Mouse (Mus musculus): ENCODE results near the gene Alk. TPM values are rescaled to one million over a fixed set of nuclear protein-coding genes. Genes with fewer than 3 reads are reported as not detected.

The Alk gene
- total and polyA plus RNA-seq, 3 experiments: 0.02 TPM; not detected in 2

DNA sequence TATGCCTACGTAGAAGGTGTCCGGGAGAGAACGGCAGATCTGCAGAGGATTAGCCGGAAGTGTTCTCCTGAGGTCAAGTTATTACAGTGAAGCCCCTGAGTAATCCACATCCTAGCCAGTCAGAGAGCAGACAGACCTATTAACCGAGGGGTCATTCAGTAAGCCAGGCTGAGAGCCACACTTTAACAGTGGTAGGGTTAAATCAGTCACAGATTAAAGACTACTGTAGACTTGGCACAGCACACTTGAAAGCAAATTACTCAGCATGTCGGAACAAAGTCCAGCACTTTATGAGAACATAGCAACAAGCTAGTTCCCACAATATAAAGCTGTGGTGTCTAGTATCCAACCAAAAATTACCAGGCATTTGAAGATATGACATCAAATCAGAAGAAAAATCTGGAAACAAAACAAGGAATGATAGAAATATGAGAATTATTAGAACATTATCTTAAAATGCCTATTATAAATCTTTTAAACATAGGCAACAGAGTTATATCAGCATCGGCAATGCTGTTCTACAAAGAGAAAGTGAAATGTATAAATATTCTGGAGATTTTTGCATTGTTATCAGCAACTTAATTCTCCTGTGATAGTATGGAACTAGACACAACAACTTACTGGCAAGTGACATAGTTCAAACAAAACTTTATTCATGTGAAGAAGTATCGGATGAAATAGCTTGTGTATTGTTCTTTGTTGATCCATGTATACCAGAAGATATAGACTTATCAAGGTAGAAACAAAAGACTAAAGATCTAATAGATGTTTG lies 472.1 kb downstream of the Alk start:
- Histone ChIP-seq H3K27me3 (ENCODE audit: control insufficient read depth, insufficient read depth, low read length) (no peaks in the 10 kb centered on the region), H3K27ac (no peak overlapping the region), H3K36me3 (ENCODE audit: control insufficient read depth, insufficient read depth, low read length) (no peaks in the 10 kb centered on the region), H3K4me1 (ENCODE audit: control insufficient read depth, insufficient read depth, low read length) (no peaks in the 10 kb centered on the region), H3K79me2 (replicated peaks; ENCODE audit: control insufficient read depth, insufficient read depth, low read length) (no peaks in the 10 kb centered on the region), H3K9ac (ENCODE audit: low read depth, low read length) (no peak overlapping the region), H3K4me3 (no peak overlapping the region)
- whole genome bisulfite sequencing: 75% methylated on average over 8 of the region's 8 CpGs
- no peak for TF ChIP-seq EP300 (IDR thresholded peaks at IDR 0.05; ENCODE audit: insufficient read depth, low read depth, low read length)
- TF ChIP-seq CTCF (IDR thresholded peaks at IDR 0.05): no peak
- TF ChIP-seq POLR2A (IDR thresholded peaks at IDR 0.05; ENCODE audit: insufficient read depth, low read depth, low read length): no peak
- no peak for DNase-seq
- intact Hi-C loops (cut with DNase I): no loop called here

DNA sequence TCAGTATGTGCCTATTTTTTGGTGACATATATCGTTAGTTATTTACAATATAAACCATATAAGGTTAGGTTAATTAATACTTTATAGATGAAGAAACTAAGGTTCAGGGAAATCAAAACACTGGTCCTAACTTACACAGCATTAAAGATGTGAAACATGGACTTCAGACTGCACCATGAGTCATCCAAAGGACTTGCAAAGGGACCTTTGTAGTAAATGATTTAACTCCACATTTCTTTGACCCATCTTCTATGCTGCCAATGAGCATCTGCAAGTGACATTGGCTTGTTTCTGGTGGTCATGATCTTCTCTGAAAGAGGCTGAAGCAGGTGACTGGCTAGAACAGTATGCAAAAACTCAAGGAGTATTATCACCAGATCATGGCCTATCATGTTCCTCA lies 482.8 kb downstream of the Alk start:
- no peak overlapping the region for H3K9ac ChIP-seq (ENCODE audit: low read depth, low read length)
- no peak overlapping the region for H3K27ac ChIP-seq
- WGBS: 74% methylated on average over 1 of the region's 1 CpGs
- no peaks in the 10 kb centered on the region for H3K4me1 ChIP-seq (ENCODE audit: control insufficient read depth, insufficient read depth, low read length)
- intact Hi-C loops (cut with DNase I): no loop called here
- no peak overlapping the region for H3K4me3 ChIP-seq
- H3K27me3 ChIP-seq (ENCODE audit: control insufficient read depth, insufficient read depth, low read length): no peaks in the 10 kb centered on the region
- no peaks in the 10 kb centered on the region for H3K79me2 ChIP-seq (replicated peaks; ENCODE audit: control insufficient read depth, insufficient read depth, low read length)
- no peaks in the 10 kb centered on the region for H3K36me3 ChIP-seq (ENCODE audit: control insufficient read depth, insufficient read depth, low read length)
- TF ChIP-seq POLR2A (IDR thresholded peaks at IDR 0.05; ENCODE audit: insufficient read depth, low read depth, low read length) (no peak), EP300 (IDR thresholded peaks at IDR 0.05; ENCODE audit: insufficient read depth, low read depth, low read length) (no peak), CTCF (IDR thresholded peaks at IDR 0.05) (no peak)
- DNase-seq: no peak

DNA sequence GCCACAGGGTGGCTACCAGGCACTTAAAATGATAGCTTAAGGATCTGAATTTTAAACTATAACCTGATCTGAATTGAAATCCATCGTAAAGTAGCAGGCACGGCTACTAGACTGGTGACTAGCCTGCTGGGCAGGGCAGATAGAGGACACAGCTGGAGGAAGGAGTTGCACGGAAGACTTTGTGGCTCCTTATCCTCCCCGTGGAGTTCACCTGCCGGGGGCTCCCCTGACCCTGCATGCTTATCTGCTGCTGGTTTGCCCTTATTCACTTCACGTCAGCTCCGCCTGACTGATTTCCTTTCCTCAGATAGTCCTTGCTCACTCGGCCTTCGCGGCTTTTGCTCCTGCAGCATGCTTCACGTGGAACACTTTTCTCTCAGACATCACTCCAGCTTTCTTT lies 484.1 kb downstream of the Alk start:
- intact Hi-C loops (cut with DNase I): no loop called here
- Histone ChIP-seq H3K27ac (no peak overlapping the region), H3K9ac (ENCODE audit: low read depth, low read length) (no peak overlapping the region), H3K27me3 (ENCODE audit: control insufficient read depth, insufficient read depth, low read length) (no peaks in the 10 kb centered on the region), H3K4me3 (no peak overlapping the region), H3K79me2 (replicated peaks; ENCODE audit: control insufficient read depth, insufficient read depth, low read length) (no peaks in the 10 kb centered on the region), H3K4me1 (ENCODE audit: control insufficient read depth, insufficient read depth, low read length) (no peaks in the 10 kb centered on the region), H3K36me3 (ENCODE audit: control insufficient read depth, insufficient read depth, low read length) (no peaks in the 10 kb centered on the region)
- TF ChIP-seq CTCF (IDR thresholded peaks at IDR 0.05) (no peak), EP300 (IDR thresholded peaks at IDR 0.05; ENCODE audit: insufficient read depth, low read depth, low read length) (no peak), POLR2A (IDR thresholded peaks at IDR 0.05; ENCODE audit: insufficient read depth, low read depth, low read length) (no peak)
- WGBS: 64% methylated on average over 11 of the region's 11 CpGs
- DNase-seq: no peak

DNA sequence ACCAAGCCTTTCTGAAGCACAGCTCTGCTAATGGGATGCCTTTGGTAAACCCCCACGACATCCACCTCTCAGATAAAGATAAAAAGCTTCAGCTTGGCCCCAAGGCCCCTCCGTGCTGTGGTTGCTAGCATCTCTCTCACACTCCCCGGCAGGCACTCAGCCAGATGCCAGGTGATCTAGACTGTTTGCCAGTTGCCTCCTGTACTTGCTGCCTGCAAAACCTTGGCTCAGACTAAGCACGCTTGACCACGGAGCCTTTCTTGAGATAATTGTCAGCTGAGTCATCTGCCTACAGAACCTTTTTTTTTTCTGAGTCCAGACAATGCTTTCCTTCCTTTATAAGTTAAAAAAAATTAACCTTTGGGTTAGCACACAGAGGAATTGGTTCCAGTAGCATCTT lies 486.1 kb downstream of the Alk start:
- intact Hi-C loops (cut with DNase I): no loop called here
- no peak for TF ChIP-seq EP300 (IDR thresholded peaks at IDR 0.05; ENCODE audit: insufficient read depth, low read depth, low read length)
- no peak for TF ChIP-seq CTCF (IDR thresholded peaks at IDR 0.05)
- no peak for TF ChIP-seq POLR2A (IDR thresholded peaks at IDR 0.05; ENCODE audit: insufficient read depth, low read depth, low read length)
- Histone ChIP-seq H3K4me1 (ENCODE audit: control insufficient read depth, insufficient read depth, low read length) (no peaks in the 10 kb centered on the region), H3K9ac (ENCODE audit: low read depth, low read length) (no peak overlapping the region), H3K27me3 (ENCODE audit: control insufficient read depth, insufficient read depth, low read length) (no peaks in the 10 kb centered on the region), H3K27ac (no peak overlapping the region), H3K79me2 (replicated peaks; ENCODE audit: control insufficient read depth, insufficient read depth, low read length) (no peaks in the 10 kb centered on the region), H3K4me3 (no peak overlapping the region), H3K36me3 (ENCODE audit: control insufficient read depth, insufficient read depth, low read length) (no peaks in the 10 kb centered on the region)
- WGBS: 19% methylated on average over 5 of the region's 5 CpGs
- DNase-seq: no peak

DNA sequence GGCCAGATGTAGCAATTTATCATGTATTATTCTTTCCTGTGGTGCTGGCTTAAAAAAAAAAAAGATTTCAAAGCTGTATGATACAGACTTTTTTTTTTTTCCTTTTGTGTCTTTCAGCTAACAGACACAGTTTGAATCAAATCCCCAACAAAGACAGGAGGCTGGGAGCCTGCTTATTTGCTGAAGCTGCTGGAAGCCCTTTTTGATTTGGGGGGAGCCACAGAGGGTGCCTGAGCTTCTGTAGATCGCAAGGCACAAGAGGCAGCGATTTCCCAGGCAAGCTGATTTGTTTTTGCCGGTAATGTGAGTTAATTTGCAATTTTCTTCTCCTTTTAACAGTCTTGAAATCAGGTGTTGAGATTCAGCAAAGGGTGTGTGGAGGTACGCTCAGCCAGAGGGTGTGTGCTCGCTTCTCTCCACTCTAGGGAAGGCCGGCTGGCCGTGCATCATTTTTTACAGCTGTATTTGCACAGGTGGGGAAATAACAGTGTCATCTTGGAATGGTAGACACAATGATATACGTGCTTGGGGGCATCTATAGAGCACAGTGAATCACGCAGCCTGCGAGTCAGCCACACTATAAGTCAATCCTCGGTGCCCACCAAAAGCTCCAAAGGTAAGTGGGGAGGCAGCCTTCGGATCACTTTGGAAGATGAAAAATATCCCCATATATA lies 489.0 kb downstream of the Alk start:
- Histone ChIP-seq H3K79me2 (replicated peaks; ENCODE audit: control insufficient read depth, insufficient read depth, low read length) (no peaks in the 10 kb centered on the region), H3K27ac (no peak overlapping the region), H3K27me3 (ENCODE audit: control insufficient read depth, insufficient read depth, low read length) (no peaks in the 10 kb centered on the region), H3K4me3 (no peak overlapping the region), H3K36me3 (ENCODE audit: control insufficient read depth, insufficient read depth, low read length) (no peaks in the 10 kb centered on the region), H3K4me1 (ENCODE audit: control insufficient read depth, insufficient read depth, low read length) (no peaks in the 10 kb centered on the region), H3K9ac (ENCODE audit: low read depth, low read length) (no peak overlapping the region)
- WGBS: 62% methylated on average over 12 of the region's 12 CpGs
- no peak for DNase-seq
- no peak for TF ChIP-seq POLR2A (IDR thresholded peaks at IDR 0.05; ENCODE audit: insufficient read depth, low read depth, low read length)
- TF ChIP-seq CTCF (IDR thresholded peaks at IDR 0.05): no peak
- TF ChIP-seq EP300 (IDR thresholded peaks at IDR 0.05; ENCODE audit: insufficient read depth, low read depth, low read length): no peak
- intact Hi-C loops (cut with DNase I): no loop called here

DNA sequence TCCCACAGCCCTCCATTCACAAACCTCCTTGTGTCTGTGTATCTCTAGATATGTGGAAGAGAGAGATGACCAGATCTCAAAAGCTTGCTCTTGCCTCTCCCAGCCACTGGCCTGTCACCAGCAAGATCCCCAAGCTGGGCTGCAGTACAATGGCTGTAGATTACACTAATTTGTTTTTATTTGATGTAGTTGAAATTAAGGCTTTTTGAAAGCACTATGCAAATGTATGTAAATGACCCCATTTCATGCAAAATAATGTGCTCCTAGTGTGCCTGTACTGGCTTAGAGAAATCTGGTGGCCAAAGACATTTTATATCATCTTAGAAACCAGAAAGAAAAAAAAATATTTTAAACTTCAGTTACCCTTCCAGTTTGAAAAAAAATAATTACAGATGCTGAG lies 492.4 kb downstream of the Alk start:
- Histone ChIP-seq H3K4me1 (ENCODE audit: control insufficient read depth, insufficient read depth, low read length) (no peaks in the 10 kb centered on the region), H3K79me2 (replicated peaks; ENCODE audit: control insufficient read depth, insufficient read depth, low read length) (no peaks in the 10 kb centered on the region), H3K27me3 (ENCODE audit: control insufficient read depth, insufficient read depth, low read length) (no peaks in the 10 kb centered on the region), H3K27ac (no peak overlapping the region), H3K4me3 (no peak overlapping the region), H3K9ac (ENCODE audit: low read depth, low read length) (no peak overlapping the region), H3K36me3 (ENCODE audit: control insufficient read depth, insufficient read depth, low read length) (no peaks in the 10 kb centered on the region)
- TF ChIP-seq CTCF (IDR thresholded peaks at IDR 0.05) (no peak), EP300 (IDR thresholded peaks at IDR 0.05; ENCODE audit: insufficient read depth, low read depth, low read length) (no peak), POLR2A (IDR thresholded peaks at IDR 0.05; ENCODE audit: insufficient read depth, low read depth, low read length) (no peak)
- DNase-seq: no peak
- intact Hi-C loops (cut with DNase I): no loop called here
